Mouse (Mus musculus): ENCODE data around the gene Cc2d1a. TPM values are rescaled to one million over a fixed set of nuclear protein-coding genes. Genes with fewer than 3 reads are reported as not detected.

Gene Cc2d1a
- total and polyA plus RNA-seq, 3 experiments, result 10.6 to 11.9 (median 11.2) TPM

GRCm38 (mm10) chr8:84147324-84147766, 391 bp downstream of the Cc2d1a start:
- no peaks in the 10 kb centered on the region for H3K36me3 ChIP-seq (ENCODE audit: control insufficient read depth, insufficient read depth, low read length)
- H3K79me2 ChIP-seq (replicated peaks; ENCODE audit: control insufficient read depth, insufficient read depth, low read length), result no peaks in the 10 kb centered on the region
- WGBS, result 7% methylated on average over 14 of the region's 14 CpGs
- H3K4me3 ChIP-seq, result peak overlapping the region; percentile 75
- peaks cover 6% of the 10 kb centered on the region for H3K4me1 ChIP-seq (ENCODE audit: control insufficient read depth, insufficient read depth, low read length)
- intact Hi-C loops (cut with DNase I), result loop anchor here (1.0 to 5.0 kb wide), 2 partner anchors 43 to 80 kb away; partner anchors contain the start of genes Dcaf15, Gm10643 and Rfx1
- no peak for DNase-seq
- H3K9ac ChIP-seq (ENCODE audit: low read depth, low read length), result peak overlapping the region; percentile 79
- peak overlapping the region; percentile 81 for H3K27ac ChIP-seq
- TF ChIP-seq CTCF (IDR thresholded peaks at IDR 0.05), result no peak
- no peak for TF ChIP-seq EP300 (IDR thresholded peaks at IDR 0.05; ENCODE audit: insufficient read depth, low read depth, low read length)
- TF ChIP-seq POLR2A (IDR thresholded peaks at IDR 0.05; ENCODE audit: insufficient read depth, low read depth, low read length), result no peak
- no peaks in the 10 kb centered on the region for H3K27me3 ChIP-seq (ENCODE audit: control insufficient read depth, insufficient read depth, low read length)

DNA sequence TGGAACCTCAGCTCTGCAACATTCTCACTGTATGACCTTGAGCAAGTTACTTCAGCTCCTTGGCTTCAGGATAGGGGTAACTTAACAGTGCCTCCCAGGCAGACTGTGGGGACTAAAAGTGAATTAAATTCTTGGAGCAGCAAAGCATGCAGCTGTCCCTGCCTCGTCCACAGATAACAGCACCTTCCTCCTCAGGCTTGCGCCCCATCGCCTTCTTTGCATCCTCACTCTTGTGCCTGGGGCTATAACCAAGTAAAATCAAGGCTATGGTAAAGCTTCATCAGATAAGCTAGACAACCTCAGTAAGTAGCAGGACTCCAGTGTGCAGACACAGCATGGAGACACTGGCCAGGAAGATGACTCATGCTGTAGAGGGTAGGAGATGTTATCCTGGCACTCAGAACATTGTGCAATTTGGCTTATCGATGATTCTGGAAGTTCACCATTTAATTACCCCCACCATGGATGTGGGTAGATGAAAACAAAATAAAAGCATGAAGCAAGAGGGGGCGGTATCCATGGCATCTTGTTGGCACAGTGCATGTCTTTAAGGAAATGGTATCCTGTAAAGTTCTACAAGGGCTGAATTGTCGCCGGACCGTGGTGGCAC, 3.0 kb downstream of the Cc2d1a start:
- TF ChIP-seq CTCF (IDR thresholded peaks at IDR 0.05) (no peak), POLR2A (IDR thresholded peaks at IDR 0.05; ENCODE audit: insufficient read depth, low read depth, low read length) (no peak), EP300 (IDR thresholded peaks at IDR 0.05; ENCODE audit: insufficient read depth, low read depth, low read length) (no peak)
- Histone ChIP-seq H3K4me3 (no peak overlapping the region), H3K9ac (ENCODE audit: low read depth, low read length) (no peak overlapping the region), H3K27ac (no peak overlapping the region), H3K36me3 (ENCODE audit: control insufficient read depth, insufficient read depth, low read length) (no peaks in the 10 kb centered on the region), H3K4me1 (ENCODE audit: control insufficient read depth, insufficient read depth, low read length) (peaks cover 6% of the 10 kb centered on the region), H3K27me3 (ENCODE audit: control insufficient read depth, insufficient read depth, low read length) (no peaks in the 10 kb centered on the region), H3K79me2 (replicated peaks; ENCODE audit: control insufficient read depth, insufficient read depth, low read length) (no peaks in the 10 kb centered on the region)
- intact Hi-C loops (cut with DNase I), result loop anchor here (5.0 kb wide), 1 partner anchor 77 kb away; the partner anchor contains the start of genes Gm10643 and Rfx1
- DNase-seq, result no peak
- 85% methylated on average over 8 of the region's 8 CpGs for WGBS

DNA sequence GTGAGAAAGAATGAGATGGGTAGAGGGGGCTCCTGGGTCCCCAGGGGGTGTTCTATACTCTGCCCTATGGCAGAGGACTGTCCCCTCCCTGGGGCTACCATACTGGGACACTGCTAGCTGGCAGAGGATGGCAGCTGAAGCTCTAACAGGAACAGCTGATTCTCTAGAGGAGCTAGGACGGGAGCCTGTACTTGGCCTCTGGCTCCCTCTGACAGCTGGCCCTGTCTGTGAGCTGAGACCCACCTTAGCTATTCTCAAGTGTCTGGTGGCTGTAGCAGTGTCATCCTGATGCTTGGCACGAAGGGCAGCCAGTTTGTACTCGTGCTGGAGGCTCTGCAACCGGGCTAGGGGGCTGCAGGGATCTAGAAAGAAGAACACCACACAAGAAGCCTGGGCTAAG, 6.9 kb downstream of the Cc2d1a start:
- no peak for DNase-seq
- H3K4me1 ChIP-seq (ENCODE audit: control insufficient read depth, insufficient read depth, low read length), result no peaks in the 10 kb centered on the region
- H3K4me3 ChIP-seq, result no peak overlapping the region
- intact Hi-C loops (cut with DNase I), result no loop called here
- H3K36me3 ChIP-seq (ENCODE audit: control insufficient read depth, insufficient read depth, low read length), result no peaks in the 10 kb centered on the region
- no peak for TF ChIP-seq CTCF (IDR thresholded peaks at IDR 0.05)
- TF ChIP-seq EP300 (IDR thresholded peaks at IDR 0.05; ENCODE audit: insufficient read depth, low read depth, low read length), result no peak
- no peak for TF ChIP-seq POLR2A (IDR thresholded peaks at IDR 0.05; ENCODE audit: insufficient read depth, low read depth, low read length)
- 90% methylated on average over 4 of the region's 4 CpGs for WGBS
- no peak overlapping the region for H3K9ac ChIP-seq (ENCODE audit: low read depth, low read length)
- H3K27me3 ChIP-seq (ENCODE audit: control insufficient read depth, insufficient read depth, low read length), result no peaks in the 10 kb centered on the region
- no peaks in the 10 kb centered on the region for H3K79me2 ChIP-seq (replicated peaks; ENCODE audit: control insufficient read depth, insufficient read depth, low read length)
- H3K27ac ChIP-seq, result no peak overlapping the region

DNA sequence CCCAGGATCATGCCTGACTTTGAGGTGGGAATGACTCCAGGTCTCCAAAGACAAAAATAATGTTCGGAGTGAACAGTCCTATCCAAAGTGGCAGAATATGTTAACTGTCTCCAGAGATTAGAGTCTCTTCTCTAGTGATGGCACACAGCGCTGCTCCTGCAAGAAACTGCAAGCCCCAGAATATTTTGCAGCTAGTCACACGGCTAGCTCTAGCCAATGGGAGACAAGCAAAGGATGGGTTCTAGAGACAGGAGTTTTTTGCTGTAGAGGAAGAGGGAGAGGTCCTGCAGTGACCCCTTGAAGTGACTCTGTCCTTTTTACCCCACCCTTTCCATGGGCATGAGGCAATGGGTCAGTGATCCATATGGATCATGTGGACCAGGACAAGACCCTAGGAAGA, 9.9 kb downstream of the Cc2d1a start:
- H3K4me1 ChIP-seq (ENCODE audit: control insufficient read depth, insufficient read depth, low read length), result no peaks in the 10 kb centered on the region
- H3K79me2 ChIP-seq (replicated peaks; ENCODE audit: control insufficient read depth, insufficient read depth, low read length), result no peaks in the 10 kb centered on the region
- H3K4me3 ChIP-seq, result no peak overlapping the region
- no peak for DNase-seq
- no peak overlapping the region for H3K27ac ChIP-seq
- H3K27me3 ChIP-seq (ENCODE audit: control insufficient read depth, insufficient read depth, low read length), result no peaks in the 10 kb centered on the region
- H3K36me3 ChIP-seq (ENCODE audit: control insufficient read depth, insufficient read depth, low read length), result no peaks in the 10 kb centered on the region
- no peak for TF ChIP-seq POLR2A (IDR thresholded peaks at IDR 0.05; ENCODE audit: insufficient read depth, low read depth, low read length)
- 94% methylated on average over 3 of the region's 3 CpGs for WGBS
- intact Hi-C loops (cut with DNase I), result no loop called here
- no peak overlapping the region for H3K9ac ChIP-seq (ENCODE audit: low read depth, low read length)

DNA sequence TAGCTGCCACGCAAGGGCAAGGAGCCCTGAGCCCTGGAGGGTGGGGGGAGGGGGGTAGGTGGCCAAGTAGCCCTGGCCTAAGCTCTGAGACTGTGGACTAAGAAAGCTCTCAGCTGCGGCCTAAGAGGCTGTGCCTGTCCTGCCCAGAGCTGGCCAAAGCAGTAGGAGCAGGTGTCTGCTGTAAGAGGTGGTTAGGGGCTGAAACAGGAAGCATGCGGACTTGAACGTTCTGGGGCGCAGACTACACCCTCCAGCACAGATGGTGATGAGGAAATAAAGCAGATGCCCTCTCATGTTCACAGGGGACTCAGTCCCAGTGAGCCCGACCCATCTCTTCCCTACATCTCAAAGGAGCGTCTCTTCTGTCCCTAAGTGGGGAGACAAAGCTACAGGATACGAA, 15.5 kb downstream of the Cc2d1a start:
- intact Hi-C loops (cut with DNase I), result no loop called here
- H3K4me3 ChIP-seq, result no peak overlapping the region
- TF ChIP-seq CTCF (IDR thresholded peaks at IDR 0.05) (no peak), EP300 (IDR thresholded peaks at IDR 0.05; ENCODE audit: insufficient read depth, low read depth, low read length) (no peak), POLR2A (IDR thresholded peaks at IDR 0.05; ENCODE audit: insufficient read depth, low read depth, low read length) (no peak)

DNA sequence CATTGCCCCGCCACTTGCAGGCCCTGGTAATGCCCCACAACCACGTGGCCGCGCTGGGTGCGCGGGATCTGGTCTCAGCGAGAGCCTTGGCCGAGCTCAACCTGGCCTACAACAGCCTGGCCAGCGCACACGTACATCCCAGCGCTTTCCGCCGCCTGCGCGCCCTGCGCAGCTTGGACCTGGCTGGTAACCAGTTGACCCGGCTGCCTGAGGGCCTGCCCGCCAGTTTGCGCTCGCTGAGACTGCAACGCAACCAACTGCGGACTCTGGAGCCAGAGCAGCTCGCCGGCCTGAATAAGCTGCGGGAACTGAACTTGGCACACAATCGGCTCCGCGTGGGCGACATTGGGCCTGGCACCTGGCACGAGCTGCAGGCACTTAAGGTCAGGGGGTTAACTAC, 16.9 kb downstream of the Cc2d1a start:
- TF ChIP-seq EP300 (IDR thresholded peaks at IDR 0.05; ENCODE audit: insufficient read depth, low read depth, low read length), result no peak
- TF ChIP-seq CTCF (IDR thresholded peaks at IDR 0.05), result no peak
- TF ChIP-seq POLR2A (IDR thresholded peaks at IDR 0.05; ENCODE audit: insufficient read depth, low read depth, low read length), result no peak
- no peaks in the 10 kb centered on the region for H3K36me3 ChIP-seq (ENCODE audit: control insufficient read depth, insufficient read depth, low read length)
- intact Hi-C loops (cut with DNase I), result no loop called here
- no peaks in the 10 kb centered on the region for H3K4me1 ChIP-seq (ENCODE audit: control insufficient read depth, insufficient read depth, low read length)
- 33% methylated on average over 30 of the region's 30 CpGs for WGBS
- H3K79me2 ChIP-seq (replicated peaks; ENCODE audit: control insufficient read depth, insufficient read depth, low read length), result no peaks in the 10 kb centered on the region
- no peak overlapping the region for H3K4me3 ChIP-seq
- H3K9ac ChIP-seq (ENCODE audit: low read depth, low read length), result no peak overlapping the region
- H3K27me3 ChIP-seq (ENCODE audit: control insufficient read depth, insufficient read depth, low read length), result no peaks in the 10 kb centered on the region
- no peak overlapping the region for H3K27ac ChIP-seq
- peak in 1 of 2 experiments; percentile 36 for DNase-seq

More for the DNA sequence above, 15.5 kb downstream of the Cc2d1a start:
- no peaks in the 10 kb centered on the region for H3K36me3 ChIP-seq (ENCODE audit: control insufficient read depth, insufficient read depth, low read length)
- H3K79me2 ChIP-seq (replicated peaks; ENCODE audit: control insufficient read depth, insufficient read depth, low read length), result no peaks in the 10 kb centered on the region
- H3K27ac ChIP-seq, result no peak overlapping the region
- H3K4me1 ChIP-seq (ENCODE audit: control insufficient read depth, insufficient read depth, low read length), result no peaks in the 10 kb centered on the region
- H3K9ac ChIP-seq (ENCODE audit: low read depth, low read length), result no peak overlapping the region
- no peaks in the 10 kb centered on the region for H3K27me3 ChIP-seq (ENCODE audit: control insufficient read depth, insufficient read depth, low read length)
- no peak for DNase-seq
- WGBS, result 89% methylated on average over 8 of the region's 8 CpGs

All from heart, adult 2 months (tissue).